Mouse (Mus musculus): ENCODE results near the gene Olfr1094.

DNA sequence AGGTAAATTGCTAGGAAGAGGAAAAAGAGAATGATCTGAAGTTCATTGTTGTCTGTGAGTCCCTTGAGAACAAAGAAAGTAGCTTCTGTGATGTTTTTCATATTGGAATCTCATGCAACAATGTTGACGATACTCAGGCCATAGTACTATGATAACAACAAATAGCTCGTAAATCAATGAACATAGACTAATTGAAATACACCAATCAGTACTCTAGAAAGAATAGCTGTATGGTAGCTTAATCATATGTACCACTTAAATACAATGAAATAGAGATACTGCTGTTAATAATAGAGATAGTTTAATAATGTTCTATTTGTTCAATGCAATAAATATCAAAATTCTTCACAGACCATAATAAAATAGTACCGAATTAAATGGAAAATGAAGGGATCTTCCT lies 27.1 kb downstream of the Olfr1094 start, which contains the start of gene Olfr1095:
- TF ChIP-seq POLR2A (IDR thresholded peaks at IDR 0.05; ENCODE audit: extremely low read depth, insufficient read depth, low read length) (no peak), CTCF (IDR thresholded peaks at IDR 0.05; ENCODE audit: extremely low read depth, insufficient read depth, low read length) (no peak)

All from cortical plate, adult 2 months (tissue).